8 mouse cellular contexts compared by ENCODE assay signal in genomic region chr19:37374941-37375754, GRCm38 (mm10). TPM values are rescaled to one million over a fixed set of nuclear protein-coding genes. Genes with fewer than 3 reads are reported as not detected.
DNase-seq lines count a peak whose midpoint lies in the region; ATAC-seq lines count a peak whose summit lies in the region.

No protein-coding gene starts in this region.

- H3K27me3 ChIP-seq in embryonic facial prominence, embryonic 11.5 days (ENCODE audit: control insufficient read depth, insufficient read depth, low read length), result no peaks in the 10 kb centered on the region
- no peaks in the 10 kb centered on the region for H3K27me3 ChIP-seq in intestine, embryonic 16.5 days (replicated peaks; ENCODE audit: control insufficient read depth, insufficient read depth, low read length)
- no peaks in the 10 kb centered on the region for H3K27me3 ChIP-seq in neural tube, embryonic 13.5 days

- H3K9ac ChIP-seq in embryonic facial prominence, embryonic 11.5 days (replicated peaks; ENCODE audit: low read length), result peak overlapping the region; percentile 80
- H3K9ac ChIP-seq in intestine, embryonic 16.5 days (ENCODE audit: low read depth, low read length), result peak overlapping the region; percentile 83
- H3K9ac ChIP-seq in neural tube, embryonic 13.5 days, result peak overlapping the region; percentile 73

- no peaks in the 10 kb centered on the region for H3K36me3 ChIP-seq in embryonic facial prominence, embryonic 11.5 days (replicated peaks; ENCODE audit: control insufficient read depth, insufficient read depth, low read depth, low read length)
- no peaks in the 10 kb centered on the region for H3K36me3 ChIP-seq in intestine, embryonic 16.5 days (ENCODE audit: control insufficient read depth, insufficient read depth, low read length)
- no peaks in the 10 kb centered on the region for H3K36me3 ChIP-seq in neural tube, embryonic 13.5 days

- peak overlapping the region; percentile 40 for H3K4me2 ChIP-seq in embryonic facial prominence, embryonic 11.5 days (ENCODE audit: low read depth, low read length)
- H3K4me2 ChIP-seq in intestine, embryonic 16.5 days (ENCODE audit: low read depth, low read length), result peak overlapping the region; percentile 63
- peak overlapping the region; percentile 80 for H3K4me2 ChIP-seq in neural tube, embryonic 13.5 days

- no peaks in the 10 kb centered on the region for H3K4me1 ChIP-seq in embryonic facial prominence, embryonic 11.5 days (ENCODE audit: control insufficient read depth, insufficient read depth, low read length)
- peaks cover 7% of the 10 kb centered on the region for H3K4me1 ChIP-seq in intestine, embryonic 16.5 days (ENCODE audit: control insufficient read depth, insufficient read depth, low read length)
- peaks cover 27% of the 10 kb centered on the region for H3K4me1 ChIP-seq in neural tube, embryonic 13.5 days (replicated peaks)

- peak overlapping the region; percentile 89 for H3K27ac ChIP-seq in embryonic facial prominence, embryonic 11.5 days (replicated peaks; ENCODE audit: low read depth, low read length)
- H3K27ac ChIP-seq in intestine, embryonic 16.5 days (ENCODE audit: low read length), result peak overlapping the region; percentile 99
- peak overlapping the region; percentile 93 for H3K27ac ChIP-seq in neural tube, embryonic 13.5 days (replicated peaks)

- no peaks in the 10 kb centered on the region for H3K9me3 ChIP-seq in embryonic facial prominence, embryonic 11.5 days (replicated peaks; ENCODE audit: control insufficient read depth, low read length)
- H3K9me3 ChIP-seq in intestine, embryonic 16.5 days (ENCODE audit: control insufficient read depth, low read length), result no peaks in the 10 kb centered on the region
- no peaks in the 10 kb centered on the region for H3K9me3 ChIP-seq in neural tube, embryonic 13.5 days

- ATAC-seq in frontal cortex, adult (ENCODE audit: low TSS enrichment), result peak; percentile 1; the same call in 1 of the 2 replicates
- no peak for ATAC-seq in embryonic facial prominence, embryonic 11.5 days (replicated peaks; ENCODE audit: insufficient number of reproducible peaks, low FRiP score, low TSS enrichment, low read depth)
- ATAC-seq in intestine, embryonic 16.5 days, result no peak
- ATAC-seq in neural tube, embryonic 13.5 days (ENCODE audit: low read depth), result no peak; the same call in 1 of the 2 replicates

- no peak for DNase-seq in frontal cortex, postnatal 36 days (ENCODE audit: low spot score in 2 of 2)
- peak; percentile 74 for DNase-seq in 416B (ENCODE audit: low read depth)
- no peak for DNase-seq in embryonic facial prominence, embryonic 11.5 days (ENCODE audit: low spot score)
- no peak for DNase-seq in right cerebral cortex, postnatal 10 days (ENCODE audit: low spot score in 2 of 2)
- no peak for DNase-seq in cerebellum, adult 11 months

- WGBS in embryonic facial prominence, embryonic 11.5 days, result 18% methylated on average over 7 of the region's 7 CpGs
- WGBS in intestine, embryonic 16.5 days, result 20% methylated on average over 7 of the region's 7 CpGs
- WGBS in neural tube, embryonic 13.5 days, result 27% methylated on average over 7 of the region's 7 CpGs

- H3K4me3 ChIP-seq in embryonic facial prominence, embryonic 11.5 days (ENCODE audit: low read depth, low read length), result peak overlapping the region; percentile 80
- peak overlapping the region; percentile 78 for H3K4me3 ChIP-seq in intestine, embryonic 16.5 days (ENCODE audit: low read length)
- H3K4me3 ChIP-seq in neural tube, embryonic 13.5 days, result peak overlapping the region; percentile 81

RNA-seq across cellular contexts. Expression of gene Kif11, which starts 1.1 kb away (rescaled TPM):
- 97.4 and 110 TPM in 2 replicates for polyA plus RNA-seq in embryonic facial prominence, embryonic 11.5 days (2014; fragmentation: Nextera tagmentation; extraction: Ambion mirVana)
- polyA plus RNA-seq in intestine, embryonic 16.5 days (2015; fragmentation: Nextera tagmentation; extraction: Ambion mirVana), result 37.3 and 40.4 TPM in 2 replicates
- 10.2 and 14.3 TPM in 2 replicates for polyA plus RNA-seq in neural tube, embryonic 13.5 days (2015; fragmentation: Nextera tagmentation; extraction: Ambion mirVana)

RNA-seq across cellular contexts. Expression of gene Ide, which starts 37.5 kb away (rescaled TPM):
- 47.8 and 48.8 TPM in 2 replicates for polyA plus RNA-seq in embryonic facial prominence, embryonic 11.5 days (2014; fragmentation: Nextera tagmentation; extraction: Ambion mirVana)
- 49.1 and 50.8 TPM in 2 replicates for polyA plus RNA-seq in intestine, embryonic 16.5 days (2015; fragmentation: Nextera tagmentation; extraction: Ambion mirVana)
- polyA plus RNA-seq in neural tube, embryonic 13.5 days (2015; fragmentation: Nextera tagmentation; extraction: Ambion mirVana), result 35.9 and 37.0 TPM in 2 replicates

RNA-seq across cellular contexts. Expression of gene Hhex, which starts 59.5 kb away (rescaled TPM):
- polyA plus RNA-seq in embryonic facial prominence, embryonic 11.5 days (2014; fragmentation: Nextera tagmentation; extraction: Ambion mirVana), result 3.9 and 4.0 TPM in 2 replicates
- polyA plus RNA-seq in intestine, embryonic 16.5 days (2015; fragmentation: Nextera tagmentation; extraction: Ambion mirVana), result 11.1 and 11.8 TPM in 2 replicates
- 6.6 and 8.3 TPM in 2 replicates for polyA plus RNA-seq in neural tube, embryonic 13.5 days (2015; fragmentation: Nextera tagmentation; extraction: Ambion mirVana)
